Mouse (Mus musculus) heart, adult 2 months (tissue): ENCODE data around the gene Acy3. TPM values are rescaled to one million over a fixed set of nuclear protein-coding genes. Genes with fewer than 3 reads are reported as not detected.

Experiments
- DNase-seq, 2 experiments: peaks; one replicate each; pipeline ENCODE4 v3.0.0; 2021
- H3K27ac ChIP-seq: fragments of 200-600 bp; 2 replicates; pipeline ENCODE4 v1.8.1; 2022
- H3K27me3 ChIP-seq: fragments of 200-500 bp; 2 replicates; pipeline ENCODE4 v1.6.1; 2012; ENCODE audit warnings: mild to moderate bottlenecking, low read length, inconsistent platforms, mixed read lengths; ENCODE audit not compliant: control insufficient read depth, insufficient read depth
- H3K36me3 ChIP-seq: fragments of 200-500 bp; 2 replicates; pipeline ENCODE4 v1.6.1; 2012; ENCODE audit warnings: low read length, inconsistent platforms; ENCODE audit not compliant: control insufficient read depth, insufficient read depth
- H3K4me1 ChIP-seq: fragments of 200-500 bp; 2 replicates; pipeline ENCODE4 v1.6.1; 2011; ENCODE audit warnings: low read length; ENCODE audit not compliant: control insufficient read depth, insufficient read depth
- H3K4me3 ChIP-seq: fragments of 200-600 bp; 2 replicates; pipeline ENCODE4 v1.8.1; 2022
- H3K79me2 ChIP-seq: fragments of 200-500 bp; replicated peaks from 2 replicates; pipeline ENCODE4 v1.6.1; 2012; ENCODE audit warnings: mild to moderate bottlenecking, inconsistent platforms, low read length, moderate library complexity, mixed read lengths; ENCODE audit not compliant: control insufficient read depth, insufficient read depth
- H3K9ac ChIP-seq: fragments of 200-500 bp; 2 replicates; pipeline ENCODE4 v1.6.1; 2012; ENCODE audit warnings: low read depth, mild to moderate bottlenecking, control low read depth, inconsistent platforms, low read length, mixed read lengths
- CTCF ChIP-seq: fragments of 200-600 bp; IDR thresholded peaks from 2 replicates; pipeline ENCODE4 v1.8.1; 2022; ENCODE audit warnings: antibody characterized with exemption, mild to moderate bottlenecking, moderate library complexity
- EP300 ChIP-seq: fragments of 200-500 bp; IDR thresholded peaks from 2 replicates; pipeline ENCODE4 v1.6.1; 2011; ENCODE audit warnings: low read depth, low read length, control low read depth; ENCODE audit not compliant: insufficient read depth
- POLR2A ChIP-seq: fragments of 200-500 bp; IDR thresholded peaks from 2 replicates; pipeline ENCODE4 v1.6.1; 2011; ENCODE audit warnings: mild to moderate bottlenecking, low read depth, low read length, control low read depth; ENCODE audit not compliant: insufficient read depth
- WGBS: fragments of 180-500 bp; shearing (Covaris S2); methylation state at CpG from one replicate; pipeline ENCODE4 v1.1.7; 2018; 5-methylcytosine and 5-hydroxymethylcytosine counted together
- intact Hi-C: fragments of 180-260 bp; cut with DNase I; formaldehyde crosslinking; loops from one replicate; pipeline ENCODE4 v1.15.1; 2025
- polyA plus RNA-seq: library from polyadenylated mRNA; depleted of rRNA; stranded (reverse); fragments of >200 nt; gene quantifications from 2 replicates; pipeline ENCODE4 v1.2.3, GENCODE M21; 2012
- total RNA-seq, 2 experiments: library from RNA; stranded (reverse); gene quantifications; 2 replicates each; pipeline ENCODE4 v1.2.3; 2021

Gene Acy3
- total and polyA plus RNA-seq, 3 experiments, result 21.5 to 89.9 (median 28.0) TPM

GRCm38 (mm10) chr19:3947813-3948212, 38.6 kb upstream of the Acy3 start:
- Histone ChIP-seq H3K4me3 (no peak overlapping the region), H3K4me1 (no peaks in the 10 kb centered on the region; the same call in 1 of the 2 replicates), H3K36me3 (no peaks in the 10 kb centered on the region), H3K27ac (no peak overlapping the region), H3K27me3 (no peaks in the 10 kb centered on the region), H3K9ac (no peak overlapping the region), H3K79me2 (no peaks in the 10 kb centered on the region)
- 77% methylated on average over 3 of the region's 3 CpGs for WGBS
- DNase-seq, result no peak
- intact Hi-C loops, result loop anchor here (1.0 kb wide), 1 partner anchor 65 kb away; no protein-coding TSS in a partner anchor
- TF ChIP-seq EP300 (no peak), POLR2A (no peak), CTCF (no peak)

- Histone ChIP-seq H3K27ac (no peak overlapping the region), H3K4me1 (no peaks in the 10 kb centered on the region; the same call in 1 of the 2 replicates), H3K4me3 (no peak overlapping the region), H3K9ac (no peak overlapping the region), H3K36me3 (no peaks in the 10 kb centered on the region), H3K27me3 (no peaks in the 10 kb centered on the region), H3K79me2 (no peaks in the 10 kb centered on the region)
- TF ChIP-seq EP300, result no peak
- TF ChIP-seq POLR2A, result no peak
- TF ChIP-seq CTCF, result no peak
- WGBS, result 80% methylated on average over 14 of the region's 14 CpGs
- DNase-seq, result no peak
- intact Hi-C loops, result no loop called here
These were observed 37.8 kb upstream of the Acy3 start for GRCm38 (mm10) chr19:3948546-3948945.

GRCm38 (mm10) chr19:3950331-3950730, 36.0 kb upstream of the Acy3 start:
- Histone ChIP-seq H3K27me3 (no peaks in the 10 kb centered on the region), H3K79me2 (no peaks in the 10 kb centered on the region), H3K36me3 (no peaks in the 10 kb centered on the region), H3K9ac (no peak overlapping the region), H3K27ac (no peak overlapping the region), H3K4me1 (no peaks in the 10 kb centered on the region; the same call in 1 of the 2 replicates), H3K4me3 (no peak overlapping the region)
- intact Hi-C loops, result no loop called here
- no peak for DNase-seq
- TF ChIP-seq POLR2A (no peak), CTCF (no peak), EP300 (no peak)
- WGBS, result 84% methylated on average over 3 of the region's 3 CpGs

- Histone ChIP-seq H3K4me1 (no peaks in the 10 kb centered on the region), H3K36me3 (no peaks in the 10 kb centered on the region), H3K4me3 (no peak overlapping the region), H3K27ac (no peak overlapping the region), H3K9ac (no peak overlapping the region), H3K79me2 (no peaks in the 10 kb centered on the region), H3K27me3 (no peaks in the 10 kb centered on the region)
- no peak for TF ChIP-seq POLR2A
- TF ChIP-seq CTCF, result no peak
- TF ChIP-seq EP300, result no peak
- intact Hi-C loops, result no loop called here
- DNase-seq, result no peak
These were observed 34.9 kb upstream of the Acy3 start for GRCm38 (mm10) chr19:3951461-3951860.

DNA sequence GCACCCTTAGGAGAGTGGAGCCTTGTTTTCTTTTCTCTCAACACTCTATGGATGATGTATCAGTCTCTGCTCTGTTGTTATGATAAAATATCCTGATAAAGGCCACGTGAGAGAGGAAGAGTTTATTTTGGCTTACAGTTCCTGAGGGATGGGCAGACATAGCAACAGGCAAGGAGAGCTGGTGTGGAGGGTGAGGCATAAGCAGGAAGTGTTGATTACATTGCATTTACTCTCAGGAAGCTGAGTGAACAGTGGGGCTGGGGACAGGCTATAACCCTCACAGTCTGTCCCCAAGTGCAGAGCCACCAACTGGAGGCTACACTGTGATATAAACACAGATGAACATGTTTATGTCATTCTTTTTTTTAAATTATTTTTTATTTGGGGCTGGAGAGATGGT, 34.3 kb upstream of the Acy3 start:
- WGBS, result 24% methylated on average over 1 of the region's 1 CpGs
- H3K27me3 ChIP-seq, result no peaks in the 10 kb centered on the region
- DNase-seq, result no peak
- H3K4me1 ChIP-seq, result no peaks in the 10 kb centered on the region
- TF ChIP-seq EP300, result no peak
- no peak for TF ChIP-seq POLR2A
- TF ChIP-seq CTCF, result no peak
- no peaks in the 10 kb centered on the region for H3K79me2 ChIP-seq
- no peak overlapping the region for H3K4me3 ChIP-seq
- H3K36me3 ChIP-seq, result no peaks in the 10 kb centered on the region
- H3K27ac ChIP-seq, result no peak overlapping the region
- intact Hi-C loops, result no loop called here
- H3K9ac ChIP-seq, result no peak overlapping the region

GRCm38 (mm10) chr19:3955033-3955432, 31.3 kb upstream of the Acy3 start:
- 77% methylated on average over 3 of the region's 3 CpGs for WGBS
- DNase-seq, result no peak
- intact Hi-C loops, result no loop called here

More at GRCm38 (mm10) chr19:3955033-3955432, 31.3 kb upstream of the Acy3 start:
- H3K4me1 ChIP-seq, result no peaks in the 10 kb centered on the region
- TF ChIP-seq CTCF, result no peak
- TF ChIP-seq EP300, result no peak
- no peak for TF ChIP-seq POLR2A
- no peak overlapping the region for H3K27ac ChIP-seq
- no peak overlapping the region for H3K4me3 ChIP-seq
- H3K79me2 ChIP-seq, result no peaks in the 10 kb centered on the region
- no peaks in the 10 kb centered on the region for H3K27me3 ChIP-seq
- H3K9ac ChIP-seq, result no peak overlapping the region
- H3K36me3 ChIP-seq, result no peaks in the 10 kb centered on the region
